Mouse (Mus musculus) left cerebral cortex, adult 2 months (tissue): ENCODE data around the gene Syce2. TPM values are rescaled to one million over a fixed set of nuclear protein-coding genes. Genes with fewer than 3 reads are reported as not detected.
"Not testable (repeated sequence)": the region's sequence is repeated elsewhere in the genome, so short reads cannot be mapped to it uniquely, and the experiment has no call there.

Experiments
- DNase-seq, 2 experiments: peaks; one replicate each; pipeline ENCODE4 v3.0.0; 2021 to 2022; ENCODE audit warnings: low spot score in 2 of 2, mixed read lengths in 1 of 2; ENCODE audit errors: extremely low spot score in 1 of 2
- H3K27ac ChIP-seq: fragments of 200-600 bp; 2 replicates; pipeline ENCODE4 v1.8.1; 2022
- H3K4me3 ChIP-seq: fragments of 200-600 bp; 2 replicates; pipeline ENCODE4 v1.8.1; 2022
- CTCF ChIP-seq: fragments of 200-600 bp; IDR thresholded peaks from 2 replicates; pipeline ENCODE4 v1.8.1; 2022; ENCODE audit warnings: antibody characterized with exemption, mild to moderate bottlenecking, moderate library complexity
- intact Hi-C: fragments of 180-260 bp; cut with DNase I; formaldehyde crosslinking; loops from one replicate; pipeline ENCODE4 v1.15.1; 2025
- total RNA-seq, 2 experiments: library from RNA; stranded (reverse); gene quantifications; 2 replicates each; pipeline ENCODE4 v1.2.3; 2021

The Syce2 gene
- total RNA-seq, 2 experiments from 2014 or later: 7.8 to 8.0 TPM

DNA sequence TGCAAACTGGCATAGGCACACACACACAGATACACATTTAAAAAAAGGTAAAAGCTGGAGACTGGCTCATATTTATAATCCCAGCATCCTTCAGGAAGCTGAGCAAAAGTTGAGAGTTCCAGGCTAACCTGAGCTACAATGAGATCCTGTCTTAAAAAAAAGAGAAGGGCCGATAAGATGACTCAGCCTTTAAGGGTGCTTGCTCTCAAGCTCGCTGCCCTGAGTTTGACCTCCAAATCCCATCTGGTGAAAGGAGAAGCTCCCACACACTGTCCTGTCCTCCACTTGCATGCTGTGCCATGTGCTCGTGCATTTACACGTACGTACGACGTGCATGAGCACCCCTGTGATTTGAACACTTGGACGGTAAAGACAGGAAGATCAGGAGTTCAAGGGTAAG is 35.6 kb downstream of the Syce2 start:
- intact Hi-C loops: no loop called here
- Histone ChIP-seq H3K27ac (no peak overlapping the region), H3K4me3 (no peak overlapping the region)
- no peak for DNase-seq
- TF ChIP-seq CTCF: no peak

DNA sequence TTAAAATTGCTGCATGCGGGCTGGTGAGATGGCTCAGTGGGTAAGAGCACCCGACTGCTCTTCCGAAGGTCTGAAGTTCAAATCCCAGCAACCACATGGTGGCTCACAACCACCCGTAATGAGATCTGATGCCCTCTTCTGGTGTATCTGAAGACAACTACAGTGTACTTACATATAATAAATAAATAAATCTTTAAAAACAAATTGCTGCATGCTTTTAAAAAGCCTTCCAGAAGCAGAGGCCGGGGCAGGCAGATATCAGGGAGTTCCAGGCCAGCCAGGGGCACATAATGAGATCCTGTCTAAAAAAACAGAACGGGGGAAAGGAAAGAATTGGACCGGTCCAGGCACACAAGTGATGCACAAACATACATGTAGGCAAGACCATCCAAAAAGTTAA is 36.1 kb downstream of the Syce2 start:
- DNase-seq, intact Hi-C loops, H3K27ac ChIP-seq: not testable (repeated sequence)
- peak overlapping the region; percentile 48 for H3K4me3 ChIP-seq

DNA sequence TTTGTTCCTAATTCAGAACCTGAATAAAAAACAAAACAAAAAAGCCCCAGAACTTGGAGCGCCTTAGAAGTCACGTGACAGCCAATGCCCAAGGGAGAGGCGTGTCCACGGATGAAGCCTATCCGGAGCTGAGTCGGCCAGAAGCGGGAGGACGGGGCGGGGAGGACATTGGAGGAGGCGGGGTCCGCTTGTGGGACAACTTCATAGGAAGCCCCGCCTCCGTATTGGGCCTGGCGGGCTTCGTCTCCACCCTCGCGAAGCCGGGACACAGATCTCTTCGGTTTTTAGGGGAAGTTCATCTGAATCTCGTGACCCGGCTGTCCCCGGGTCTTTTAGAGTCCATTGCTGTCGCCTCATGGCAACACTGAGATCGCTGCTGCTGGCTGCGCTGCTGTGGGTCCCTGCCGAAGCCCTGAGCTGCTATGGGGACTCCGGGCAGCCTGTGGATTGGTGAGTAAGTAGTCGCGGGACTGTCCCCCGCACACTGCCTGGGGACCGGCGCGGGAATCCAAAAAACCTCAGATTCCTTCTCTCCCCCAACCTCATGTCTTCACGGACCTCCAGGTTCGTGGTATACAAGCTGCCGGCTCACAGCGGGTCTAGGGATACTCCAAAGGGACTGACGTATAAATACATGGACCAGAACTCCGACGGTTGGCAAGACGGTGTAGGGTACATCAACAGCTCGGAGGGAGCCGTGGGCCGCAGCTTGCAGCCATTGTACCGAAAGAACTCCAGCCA is 36.7 kb downstream of the Syce2 start, which contains the start of gene Dnase2a:
Gene Dnase2a, plus strand, starts transcription at position 140 of the 741 bp plus-strand sequence.
- intact Hi-C loops: no loop called here
- DNase-seq: peak; percentile 70 to 81
- Histone ChIP-seq H3K4me3 (peak within 1 kb of the TSS; percentile 48), H3K27ac (no peak within 1 kb of the TSS)
- no peak for TF ChIP-seq CTCF

DNA sequence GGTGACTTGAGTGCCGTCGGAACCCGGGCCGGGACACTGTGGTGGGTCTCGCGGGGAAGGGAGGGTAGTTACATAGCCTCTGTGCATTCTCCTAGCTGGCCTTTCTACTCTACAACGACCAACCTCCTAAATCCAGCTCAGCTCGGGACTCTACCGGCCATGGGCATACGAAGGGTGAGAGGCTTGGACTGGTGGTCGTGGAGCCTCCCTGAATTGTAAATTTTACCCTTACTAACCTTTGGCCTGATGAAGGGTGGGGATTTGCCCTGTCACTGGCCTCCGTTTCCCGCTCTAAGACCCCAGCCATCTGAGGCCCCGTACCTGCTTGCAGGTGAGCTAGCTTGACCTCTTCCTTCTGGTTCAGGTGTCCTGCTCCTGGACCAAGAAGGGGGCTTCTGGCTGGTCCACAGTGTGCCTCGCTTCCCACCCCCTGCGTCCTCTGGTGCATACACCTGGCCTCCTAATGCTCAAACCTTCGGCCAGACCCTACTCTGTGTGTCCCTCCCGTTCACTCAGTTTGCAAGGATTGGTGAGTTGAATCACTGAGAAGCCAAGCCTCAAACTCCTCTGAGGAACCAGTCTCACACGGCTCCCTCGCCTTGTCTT is 37.4 kb downstream of the Syce2 start:
- no peak for DNase-seq
- no peak for TF ChIP-seq CTCF
- H3K4me3 ChIP-seq: peak overlapping the region; percentile 48
- intact Hi-C loops: no loop called here
- no peak overlapping the region for H3K27ac ChIP-seq

DNA sequence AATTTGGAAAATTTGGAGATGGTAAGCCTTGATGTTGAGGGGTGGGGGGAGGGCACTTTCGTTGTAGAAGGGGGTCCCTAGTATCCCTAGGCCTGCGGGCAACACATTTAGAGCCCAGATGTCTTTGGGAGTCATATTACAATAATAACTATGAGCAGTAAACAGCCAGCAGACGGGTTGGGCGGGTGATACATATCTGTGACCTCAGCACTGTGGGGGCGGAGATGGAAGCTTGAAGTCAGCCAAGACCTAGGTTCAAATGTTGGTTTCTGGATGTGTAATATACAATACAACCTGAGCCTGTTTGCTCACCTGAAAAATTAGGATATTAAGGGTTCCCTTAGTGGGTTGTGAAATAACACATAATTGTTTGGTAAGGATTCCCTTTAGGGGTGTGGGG is 38.0 kb downstream of the Syce2 start:
- intact Hi-C loops: no loop called here
- H3K4me3 ChIP-seq: no peak overlapping the region
- no peak for TF ChIP-seq CTCF
- DNase-seq: no peak
- H3K27ac ChIP-seq: no peak overlapping the region

DNA sequence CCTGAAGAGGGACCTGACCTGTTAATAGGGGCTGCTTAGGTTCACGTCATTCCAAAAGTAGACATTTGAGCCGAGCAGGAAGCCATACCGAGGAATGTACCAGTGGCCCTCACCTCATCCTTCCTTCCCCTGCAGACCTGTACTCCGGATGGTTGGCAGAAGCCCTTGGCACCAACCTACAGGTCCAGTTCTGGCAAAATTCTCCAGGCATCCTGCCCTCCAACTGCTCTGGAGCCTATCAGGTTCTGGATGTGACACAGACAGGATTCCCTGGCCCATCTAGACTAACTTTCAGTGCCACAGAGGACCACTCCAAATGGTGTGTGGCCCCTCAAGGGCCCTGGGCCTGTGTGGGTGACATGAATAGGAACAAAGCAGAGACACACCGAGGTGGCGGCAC is 38.6 kb downstream of the Syce2 start:
- no peak overlapping the region for H3K4me3 ChIP-seq
- no peak for DNase-seq
- H3K27ac ChIP-seq: no peak overlapping the region
- TF ChIP-seq CTCF: no peak
- intact Hi-C loops: no loop called here

DNA sequence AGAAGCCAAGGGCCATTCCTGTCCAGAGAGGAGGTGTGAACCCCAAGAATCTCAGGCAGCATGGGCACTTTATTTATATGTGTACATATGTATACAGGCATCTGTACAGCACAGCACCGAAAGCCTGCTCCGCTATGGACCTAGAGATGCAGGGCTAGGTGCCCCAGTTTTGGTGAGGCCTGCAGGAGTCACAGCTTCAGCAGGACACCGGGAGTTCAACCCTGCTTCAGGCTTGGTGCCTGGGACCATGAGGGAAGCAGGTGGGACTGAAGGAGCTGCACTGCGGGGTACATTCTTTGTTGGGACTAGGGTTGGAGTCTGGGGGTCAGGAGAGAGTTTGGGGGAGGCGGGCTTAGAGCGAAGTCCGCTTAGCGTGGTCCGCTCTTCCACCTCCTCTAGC is 39.9 kb downstream of the Syce2 start:
- intact Hi-C loops: no loop called here
- Histone ChIP-seq H3K4me3 (no peak overlapping the region), H3K27ac (no peak overlapping the region)
- DNase-seq: no peak
- TF ChIP-seq CTCF: no peak

DNA sequence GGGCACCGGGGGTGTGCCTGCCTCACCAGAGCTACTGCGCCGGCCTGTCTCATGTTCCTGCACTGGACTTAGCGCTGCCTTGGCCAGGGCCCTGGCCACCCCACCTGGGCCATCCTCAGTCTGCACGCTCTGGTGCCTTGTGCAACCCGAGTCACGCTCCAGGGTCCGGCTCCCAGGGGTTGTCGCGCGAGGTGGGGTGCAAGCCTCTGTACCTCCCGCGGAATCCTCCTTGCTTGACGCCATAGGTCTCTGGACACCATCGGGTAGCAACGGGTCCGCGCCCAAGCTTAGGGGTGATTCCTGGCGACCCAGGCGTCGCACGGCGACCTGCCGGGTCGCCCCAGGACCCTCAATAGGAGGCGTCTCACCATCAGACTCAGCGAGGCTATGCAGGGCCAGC is 40.5 kb downstream of the Syce2 start:
- TF ChIP-seq CTCF: no peak
- Histone ChIP-seq H3K27ac (no peak overlapping the region), H3K4me3 (no peak overlapping the region)
- intact Hi-C loops: no loop called here
- no peak for DNase-seq

DNA sequence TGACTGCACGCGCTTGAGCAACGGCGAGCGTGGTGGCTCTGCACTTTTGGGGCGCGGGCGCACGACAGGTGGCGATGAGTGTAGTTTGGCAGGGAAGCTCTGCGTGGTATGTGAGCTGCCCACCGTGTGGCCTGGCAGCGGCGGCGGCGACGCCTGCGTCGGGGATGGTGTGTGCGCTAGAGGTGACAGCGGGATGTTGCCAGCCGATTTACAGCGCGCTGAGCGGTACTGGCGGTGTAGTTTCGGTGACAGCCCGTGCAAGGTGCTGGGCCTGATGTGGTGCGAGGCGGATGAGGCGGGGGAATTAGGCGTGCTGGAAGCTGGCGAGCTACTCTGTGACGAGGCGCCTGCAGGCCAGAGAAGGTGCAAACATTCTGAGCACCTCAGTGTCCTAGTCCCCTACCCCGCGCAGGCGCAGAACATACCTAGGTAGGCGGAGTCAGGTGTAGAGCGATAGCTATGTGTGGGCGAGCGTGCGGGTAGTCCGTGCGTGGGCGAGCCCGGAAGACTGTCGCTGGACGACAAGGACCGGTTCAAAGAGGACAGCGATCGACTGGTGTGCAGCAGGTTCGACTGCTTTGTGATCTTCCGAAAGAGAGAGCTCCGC is 41.1 kb downstream of the Syce2 start:
- Histone ChIP-seq H3K4me3 (peak overlapping the region; percentile 17; the same call in 1 of the 2 replicates), H3K27ac (no peak overlapping the region; the same call in 1 of the 2 replicates)
- no peak for TF ChIP-seq CTCF
- peak; percentile 63 to 69 for DNase-seq
- intact Hi-C loops: no loop called here

DNA sequence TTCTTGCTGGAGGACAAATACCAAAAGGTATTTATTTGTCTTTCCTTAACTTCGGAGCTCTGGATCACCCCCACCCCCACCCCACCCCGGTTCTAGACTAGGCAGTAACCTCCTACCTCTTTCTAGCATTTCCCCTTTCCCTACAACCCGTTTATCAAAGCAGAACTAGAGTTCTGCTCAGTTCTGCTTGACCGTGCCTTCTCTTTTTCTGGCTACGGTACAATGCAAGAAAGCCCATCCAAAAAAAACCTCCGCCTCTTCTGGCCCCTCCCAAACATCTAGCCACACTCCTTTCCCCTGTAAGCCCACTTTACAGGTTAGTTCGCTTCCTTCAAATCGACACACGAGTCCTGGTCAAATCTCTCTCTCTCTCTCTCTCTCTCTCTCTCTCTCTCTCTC is 41.6 kb downstream of the Syce2 start:
- H3K27ac ChIP-seq: no peak overlapping the region; the same call in 1 of the 2 replicates
- H3K4me3 ChIP-seq: no peak overlapping the region
- TF ChIP-seq CTCF: no peak
- no peak for DNase-seq
- intact Hi-C loops: no loop called here

DNA sequence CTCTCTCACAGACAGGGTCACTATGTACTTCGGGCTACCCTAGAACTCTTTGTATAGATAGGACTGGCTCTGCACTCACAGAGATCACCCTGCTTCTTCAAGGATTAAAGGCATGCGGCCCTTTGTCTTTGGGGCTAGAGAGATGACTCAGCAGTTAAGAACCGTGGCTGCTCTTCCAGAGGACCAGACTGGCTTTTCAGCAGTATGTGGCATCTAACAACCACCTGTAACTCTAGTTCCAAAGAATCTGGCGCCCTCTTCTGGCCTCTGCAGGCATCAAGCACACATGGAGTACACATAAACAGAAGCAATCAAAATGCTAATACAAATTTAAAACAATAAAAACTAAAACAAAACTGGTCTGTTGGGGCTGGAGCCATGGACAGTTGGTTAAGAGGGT is 42.0 kb downstream of the Syce2 start:
- DNase-seq: no peak
- Histone ChIP-seq H3K4me3 (no peak overlapping the region), H3K27ac (no peak overlapping the region)
- TF ChIP-seq CTCF: peak; percentile 41
- intact Hi-C loops: no loop called here

DNA sequence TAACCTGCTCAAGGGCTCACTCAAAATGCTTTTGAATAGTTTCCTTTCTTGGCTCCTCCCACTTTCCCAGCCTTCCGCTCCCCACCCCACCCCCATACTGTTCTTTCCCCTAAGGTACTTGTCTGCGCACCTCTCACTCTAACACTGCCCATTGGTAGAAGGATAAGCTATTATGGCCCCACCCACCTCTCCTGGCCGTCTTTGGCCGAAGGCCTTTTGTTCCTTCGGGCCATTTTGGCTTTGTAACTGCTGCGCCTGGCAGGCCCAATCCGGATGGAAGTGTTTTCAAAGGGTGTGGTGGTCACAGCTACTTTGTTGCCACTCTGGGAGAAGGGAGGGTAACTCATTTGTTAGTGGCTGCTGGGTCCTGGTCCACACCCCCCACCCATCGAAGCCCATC is 43.4 kb downstream of the Syce2 start:
- no peak for TF ChIP-seq CTCF
- no peak for DNase-seq
- no peak overlapping the region for H3K4me3 ChIP-seq
- no peak overlapping the region for H3K27ac ChIP-seq
- intact Hi-C loops: no loop called here

DNA sequence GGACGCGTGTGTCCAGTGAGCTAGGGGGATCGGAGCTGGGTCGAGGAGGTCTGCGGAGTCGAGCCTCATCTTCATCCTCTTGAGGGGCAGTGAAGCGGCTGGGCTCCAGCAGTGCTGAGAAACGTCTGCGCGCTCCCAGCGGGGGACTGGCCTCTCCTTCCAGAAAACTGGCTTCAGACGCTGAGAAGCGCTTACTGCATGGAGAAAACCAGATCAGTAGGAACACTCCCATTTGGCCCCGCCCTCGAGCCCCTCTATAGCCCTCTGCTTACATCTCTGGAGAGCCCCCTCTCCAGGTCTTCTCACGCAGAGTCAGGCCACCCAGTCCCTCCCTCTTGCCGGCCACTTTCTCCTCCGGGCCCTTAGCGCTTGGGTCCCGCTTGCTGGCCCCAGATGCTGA is 45.9 kb downstream of the Syce2 start:
- intact Hi-C loops: no loop called here
- no peak for DNase-seq
- Histone ChIP-seq H3K4me3 (no peak overlapping the region), H3K27ac (no peak overlapping the region)
- no peak for TF ChIP-seq CTCF
